ENCODE assay signal across 8 mouse cellular contexts in the genomic region with DNA sequence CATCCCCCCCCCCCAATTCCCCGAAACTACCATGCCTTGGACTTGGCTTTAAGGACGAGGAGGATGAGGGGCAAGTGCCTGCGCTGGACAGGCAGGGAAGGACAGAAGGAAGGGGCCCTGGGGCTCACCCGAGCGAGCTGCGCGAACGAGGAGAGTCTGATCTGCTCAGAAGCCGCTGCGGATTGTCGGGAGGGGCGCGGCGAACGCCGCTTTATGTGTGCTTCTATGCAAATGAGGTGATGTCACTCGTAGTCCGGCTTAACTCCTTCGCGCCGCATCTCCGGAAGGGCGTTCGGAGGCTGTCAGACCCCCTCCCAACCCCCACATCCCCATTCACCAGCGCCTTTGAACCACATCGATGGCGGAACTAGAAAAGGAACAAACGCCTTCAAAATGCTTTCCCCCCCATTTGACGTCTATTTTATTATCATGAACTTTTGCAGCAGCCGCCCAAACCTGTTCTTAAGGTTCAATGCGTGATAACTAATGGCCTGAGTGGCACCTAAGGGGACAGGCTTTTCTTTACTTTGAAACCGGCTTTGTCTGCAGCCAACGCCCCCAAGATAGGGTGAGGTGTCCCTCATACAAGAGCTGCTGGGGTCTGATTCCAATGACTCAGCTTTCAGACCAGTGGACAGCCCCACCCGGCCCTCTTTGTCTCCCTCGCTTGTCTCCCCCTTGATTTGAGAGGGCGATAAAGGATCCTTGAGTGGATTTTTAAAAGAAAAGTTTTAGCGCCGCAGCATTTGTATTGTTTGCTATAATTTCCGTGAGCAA. TPM values are rescaled to one million over a fixed set of nuclear protein-coding genes. Genes with fewer than 3 reads are reported as not detected.
A peak's percentile ranks its signal among the peaks of the same experiment; 100 is the strongest.
DNase-seq lines count a peak whose midpoint lies in the region; ATAC-seq lines count a peak whose summit lies in the region.

Gene Tmsb4x (minus strand): TSS at position 338 of the 777 bp plus-strand sequence.

- H3K9me3 ChIP-seq in forebrain, embryonic 14.5 days (replicated peaks; ENCODE audit: control insufficient read depth, low read length), result no peaks in the 10 kb centered on the region
- H3K9me3 ChIP-seq in neural tube, embryonic 14.5 days (ENCODE audit: control insufficient read depth, low read length), result no peaks in the 10 kb centered on the region

- peak within 1 kb of the TSS; percentile 53 for H3K4me2 ChIP-seq in forebrain, embryonic 14.5 days (ENCODE audit: low read length)
- H3K4me2 ChIP-seq in neural tube, embryonic 14.5 days (ENCODE audit: low read depth, low read length), result peak within 1 kb of the TSS; percentile 53

- peak; percentile 76 to 78 for DNase-seq in CD8-positive naive resting alpha-beta T cell, adult 2 months (ENCODE audit: low read depth in 2 of 2, low spot score in 2 of 2)
- DNase-seq in cerebellum, adult 11 months, result peak; percentile 66
- DNase-seq in forebrain, embryonic 14.5 days (ENCODE audit: low spot score), result peak; percentile 93
- DNase-seq in heart, postnatal 10 days, result peak; percentile 88 to 90
- no peak for DNase-seq in large intestine, adult 2 months (ENCODE audit: low read depth, low spot score)
- peak; percentile 90 for DNase-seq in lung, adult 18-20 months
- DNase-seq in testis, postnatal 10 days (ENCODE audit: low spot score), result peak; percentile 85

- H3K27ac ChIP-seq in forebrain, embryonic 14.5 days (ENCODE audit: low read depth, low read length), result peak within 1 kb of the TSS; percentile 92
- H3K27ac ChIP-seq in neural tube, embryonic 14.5 days (ENCODE audit: low read depth, low read length), result peak within 1 kb of the TSS; percentile 93

- 30% methylated on average over 39 of the region's 39 CpGs for WGBS in forebrain, embryonic 14.5 days
- WGBS in large intestine, adult 2 months, result 15% methylated on average over 39 of the region's 39 CpGs
- WGBS in neural tube, embryonic 14.5 days, result 26% methylated on average over 37 of the region's 39 CpGs

- H3K4me1 ChIP-seq in forebrain, embryonic 14.5 days (ENCODE audit: control insufficient read depth, insufficient read depth, low read length), result no peaks in the 10 kb centered on the region
- no peaks in the 10 kb centered on the region for H3K4me1 ChIP-seq in neural tube, embryonic 14.5 days (ENCODE audit: control insufficient read depth, insufficient read depth, low read length)

- peak within 1 kb of the TSS; percentile 46 for H3K4me3 ChIP-seq in forebrain, embryonic 14.5 days (ENCODE audit: low read depth, low read length)
- H3K4me3 ChIP-seq in neural tube, embryonic 14.5 days (ENCODE audit: low read depth, low read length), result peak within 1 kb of the TSS; percentile 57

- H3K36me3 ChIP-seq in forebrain, embryonic 14.5 days (ENCODE audit: control insufficient read depth, insufficient read depth, low read length), result peaks cover 6% of the 10 kb centered on the region; the same call in 1 of the 2 replicates
- peaks cover 7% of the 10 kb centered on the region; the same call in 1 of the 2 replicates for H3K36me3 ChIP-seq in neural tube, embryonic 14.5 days (ENCODE audit: control insufficient read depth, insufficient read depth, low read length)

- intact Hi-C loops in heart, postnatal 10 days (cut with DNase I), result loop anchor here (5.0 to 10.0 kb wide), 6 partner anchors 57 to 404 kb away; no protein-coding TSS in a partner anchor

- no peaks in the 10 kb centered on the region for H3K27me3 ChIP-seq in forebrain, embryonic 14.5 days (replicated peaks; ENCODE audit: control insufficient read depth, insufficient read depth, low read length)
- peaks cover 5% of the 10 kb centered on the region; the same call in 1 of the 2 replicates for H3K27me3 ChIP-seq in neural tube, embryonic 14.5 days (ENCODE audit: control insufficient read depth, insufficient read depth, low read length)

- peak; percentile 92 for ATAC-seq in forebrain, embryonic 14.5 days
- peak; percentile 93 for ATAC-seq in neural tube, embryonic 14.5 days (ENCODE audit: low read depth)

- H3K9ac ChIP-seq in forebrain, embryonic 14.5 days (ENCODE audit: low read length), result peak within 1 kb of the TSS; percentile 87
- peak within 1 kb of the TSS; percentile 88 for H3K9ac ChIP-seq in neural tube, embryonic 14.5 days (replicated peaks; ENCODE audit: low read depth, low read length)

RNA-seq across cellular contexts. Expression of gene Tmsb4x, which starts in this region (rescaled TPM):
- polyA plus RNA-seq in forebrain, embryonic 14.5 days (2014; fragmentation: Nextera tagmentation; extraction: Ambion mirVana), result 7,141 and 7,206 TPM in 2 replicates
- 100 to 1,000 TPM; 782 to 828 TPM for total RNA-seq in heart, postnatal 10 days (2021)
- 455 and 536 TPM in 2 replicates for polyA plus RNA-seq in large intestine, adult 2 months (2012; rRNA removed)
- 4,521 and 4,960 TPM in 2 replicates for polyA plus RNA-seq in neural tube, embryonic 14.5 days (2014; fragmentation: Nextera tagmentation; extraction: Ambion mirVana)
